ENCODE assay signal across 7 mouse cellular contexts in genomic region chr13:73626745-73627549, GRCm38 (mm10). TPM values are rescaled to one million over a fixed set of nuclear protein-coding genes. Genes with fewer than 3 reads are reported as not detected.
DNase-seq lines count a peak whose midpoint lies in the region; ATAC-seq lines count a peak whose summit lies in the region.

Gene Tert, plus strand, starts transcription at chr13:73626911.

- H3K9ac ChIP-seq in forebrain, embryonic 15.5 days (replicated peaks) = peak within 1 kb of the TSS; percentile 63
- H3K9ac ChIP-seq in hindbrain, embryonic 16.5 days (ENCODE audit: low read depth, low read length) = peak within 1 kb of the TSS; percentile 78

- no peaks in the 10 kb centered on the region for H3K9me3 ChIP-seq in forebrain, embryonic 15.5 days
- no peaks in the 10 kb centered on the region for H3K9me3 ChIP-seq in hindbrain, embryonic 16.5 days (ENCODE audit: control insufficient read depth, low read length)

- H3K36me3 ChIP-seq in forebrain, embryonic 15.5 days = 0 out of 2 replicates have a peak, but pooled peaks cover 8% of the 10 kb centered on the region
- no peaks in the 10 kb centered on the region for H3K36me3 ChIP-seq in hindbrain, embryonic 16.5 days (ENCODE audit: control insufficient read depth, insufficient read depth, low read length)

- H3K27me3 ChIP-seq in forebrain, embryonic 15.5 days = no peaks in the 10 kb centered on the region
- H3K27me3 ChIP-seq in hindbrain, embryonic 16.5 days (replicated peaks; ENCODE audit: control insufficient read depth, insufficient read depth, low read length) = no peaks in the 10 kb centered on the region

- H3K27ac ChIP-seq in forebrain, embryonic 15.5 days (replicated peaks) = no peak within 1 kb of the TSS
- H3K27ac ChIP-seq in hindbrain, embryonic 16.5 days (ENCODE audit: low read depth, low read length) = 0 out of 2 replicates have a peak within 1 kb of the TSS, but pooled peaks have one; percentile 3

- peak; percentile 17; the same call in 1 of the 2 replicates for ATAC-seq in cerebellum, adult (ENCODE audit: insufficient number of reproducible peaks, low FRiP score, low TSS enrichment)
- ATAC-seq in forebrain, embryonic 15.5 days (replicated peaks) = peak; percentile 79
- ATAC-seq in hindbrain, embryonic 16.5 days = peak; percentile 89

- H3K4me3 ChIP-seq in forebrain, embryonic 15.5 days = peak within 1 kb of the TSS; percentile 48
- peak within 1 kb of the TSS; percentile 57 for H3K4me3 ChIP-seq in hindbrain, embryonic 16.5 days (ENCODE audit: low read length)

- peak within 1 kb of the TSS; percentile 88 for H3K4me2 ChIP-seq in forebrain, embryonic 15.5 days (replicated peaks)
- peak within 1 kb of the TSS; percentile 98 for H3K4me2 ChIP-seq in hindbrain, embryonic 16.5 days (ENCODE audit: low read length)

- DNase-seq in R1 (ENCODE audit: low read depth, low spot score) = peak; percentile 97
- peak; percentile 32 to 35 for DNase-seq in left cerebral cortex, postnatal 36 days (ENCODE audit: low spot score in 2 of 2)
- peak; percentile 60 for DNase-seq in mesoderm, embryonic 11.5 days (ENCODE audit: low read depth, low spot score)
- DNase-seq in right cerebral cortex, postnatal 4 days = peak; percentile 65

- WGBS in forebrain, embryonic 15.5 days = 9% methylated on average over 47 of the region's 47 CpGs
- 9% methylated on average over 47 of the region's 47 CpGs for WGBS in hindbrain, embryonic 16.5 days

- peaks cover 34% of the 10 kb centered on the region for H3K4me1 ChIP-seq in forebrain, embryonic 15.5 days
- peaks cover 26% of the 10 kb centered on the region for H3K4me1 ChIP-seq in hindbrain, embryonic 16.5 days (ENCODE audit: control insufficient read depth, insufficient read depth, low read depth, low read length)

- intact Hi-C loops in left cerebral cortex, postnatal 36 days (cut with DNase I) = no loop called here

RNA-seq across cellular contexts. Expression of gene Tert, which starts in this region (rescaled TPM):
- 6.4 and 7.3 TPM in 2 replicates for polyA plus RNA-seq in forebrain, embryonic 15.5 days (2015; fragmentation: Nextera tagmentation; extraction: Ambion mirVana)
- 5.6 and 6.1 TPM in 2 replicates for polyA plus RNA-seq in hindbrain, embryonic 16.5 days (2015; fragmentation: Nextera tagmentation; extraction: Ambion mirVana)
- 1 to 10 TPM; 2.2 to 3.1 TPM for total RNA-seq in left cerebral cortex, postnatal 36 days (2021)

Comparison
In these comparisons a context has a peak if more than half of its experiments do, and no peak if none do; other contexts are left out.
1. DNase-seq: peak in every context shown above with its lines; median percentile 97 in R1; 65 in right cerebral cortex, postnatal 4 days; 60 in mesoderm, embryonic 11.5 days; 34 in left cerebral cortex, postnatal 36 days.
2. ATAC-seq: peak in every context shown above with its lines; median percentile 89 in hindbrain, embryonic 16.5 days; 79 in forebrain, embryonic 15.5 days; 17 in cerebellum, adult.